Mouse (Mus musculus) neural tube, embryonic 14.5 days (tissue): ENCODE measurements at regions not wholly inside any gene's neighbourhood (a gene's known extent, or its start where the extent isn't known, plus 50 kb on each side); places are given as distances from the start of the nearest gene placed in this dataset.
A peak's percentile ranks its signal among the peaks of the same experiment; 100 is the strongest.

ENCODE experiments used
- ATAC-seq: fragments of 200-750 bp; cut with Nextera tagmentation; 2 replicates; pipeline ENCODE4 v1.8.0; 2017; ENCODE audit warnings: low read depth, mild to moderate bottlenecking, moderate TSS enrichment, moderate library complexity
- H3K27ac ChIP-seq: fragments of 300-500 bp; sonication (generic); 2 replicates; pipeline ENCODE4 v1.5.1; 2014; ENCODE audit warnings: low read depth, mild to moderate bottlenecking, control low read depth, low read length, moderate library complexity, mixed read lengths
- H3K27me3 ChIP-seq: fragments of 300-500 bp; sonication (generic); 2 replicates; pipeline ENCODE4 v1.6.1; 2014; ENCODE audit warnings: low read length; ENCODE audit not compliant: control insufficient read depth, insufficient read depth
- H3K36me3 ChIP-seq: fragments of 300-500 bp; sonication (generic); 2 replicates; pipeline ENCODE4 v1.6.1; 2014; ENCODE audit warnings: low read length, mixed read lengths; ENCODE audit not compliant: control insufficient read depth, insufficient read depth
- H3K4me1 ChIP-seq: fragments of 300-500 bp; sonication (generic); 2 replicates; pipeline ENCODE4 v1.6.1; 2014; ENCODE audit warnings: low read length; ENCODE audit not compliant: control insufficient read depth, insufficient read depth
- H3K4me2 ChIP-seq: fragments of 300-500 bp; sonication (generic); 2 replicates; pipeline ENCODE4 v1.6.1; 2014; ENCODE audit warnings: mild to moderate bottlenecking, low read depth, low read length, control low read depth
- H3K4me3 ChIP-seq: fragments of 300-500 bp; sonication (generic); 2 replicates; pipeline ENCODE4 v1.5.1; 2014; ENCODE audit warnings: low read depth, low read length, control low read depth, mixed read lengths
- H3K9ac ChIP-seq: fragments of 300-500 bp; sonication (generic); replicated peaks from 2 replicates; pipeline ENCODE4 v1.6.1; 2014; ENCODE audit warnings: low read depth, mild to moderate bottlenecking, control low read depth, low read length, mixed read lengths
- H3K9me3 ChIP-seq: fragments of 300-500 bp; sonication (generic); 2 replicates; pipeline ENCODE4 v1.6.1; 2016; ENCODE audit warnings: low read length; ENCODE audit not compliant: control insufficient read depth
- WGBS: fragments of 180-500 bp; shearing (Covaris S2); extraction: QIAGEN DNeasy Blood & Tissue Kit; methylation state at CpG from one replicate; pipeline ENCODE4 v1.1.7; 2014; 5-methylcytosine and 5-hydroxymethylcytosine counted together

DNA sequence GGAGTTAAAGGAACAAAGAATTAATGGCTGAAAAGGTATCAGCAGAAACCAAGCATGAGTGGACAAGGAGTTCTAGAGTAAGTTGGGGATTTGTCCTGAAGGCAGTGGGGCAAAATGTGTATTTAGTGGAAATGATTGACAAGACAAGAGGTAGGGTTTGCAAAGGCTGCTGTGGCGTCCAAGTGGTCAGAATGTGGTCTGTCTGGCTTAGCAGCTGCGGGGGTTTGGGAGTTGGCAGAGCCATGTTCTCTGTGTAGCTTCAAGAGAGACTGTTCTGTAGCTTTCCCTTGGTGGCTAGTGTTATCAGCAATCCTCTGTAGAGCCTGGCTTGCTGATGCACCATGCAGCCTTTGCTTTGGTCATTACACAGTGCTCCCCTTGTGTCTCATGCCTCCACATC, 220.2 kb downstream of the 1700064H15Rik start:
- H3K27ac ChIP-seq, result no peak overlapping the region
- no peak overlapping the region for H3K4me2 ChIP-seq
- no peak overlapping the region for H3K4me3 ChIP-seq
- H3K4me1 ChIP-seq, result no peaks in the 10 kb centered on the region
- H3K36me3 ChIP-seq, result no peaks in the 10 kb centered on the region
- 71% methylated on average over 2 of the region's 2 CpGs for WGBS
- no peak overlapping the region for H3K9ac ChIP-seq
- no peaks in the 10 kb centered on the region for H3K27me3 ChIP-seq
- no peak for ATAC-seq
- H3K9me3 ChIP-seq, result no peaks in the 10 kb centered on the region

DNA sequence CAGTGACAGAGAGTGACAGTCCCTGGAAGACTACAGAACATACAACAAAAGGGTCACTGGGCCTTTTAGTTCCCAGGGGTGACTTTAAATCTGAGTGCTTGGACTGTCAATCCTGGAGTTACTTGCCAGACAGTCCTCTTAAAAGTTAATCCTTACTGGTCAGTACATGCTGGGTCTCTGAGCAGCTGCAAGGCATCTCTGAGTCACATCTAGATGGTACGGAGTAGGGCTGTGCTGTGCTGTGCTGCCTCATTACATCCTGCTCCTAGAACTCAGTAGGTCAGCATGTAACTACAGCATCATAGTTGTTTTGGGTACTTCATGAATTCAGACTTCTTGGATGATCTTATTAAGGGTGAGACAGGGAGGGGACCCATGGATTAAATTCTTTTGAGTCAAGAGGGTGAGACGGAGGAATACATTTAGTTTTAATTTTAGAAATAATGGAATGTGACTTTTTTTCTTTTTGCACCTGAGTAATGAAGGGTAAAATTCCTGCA, 220.8 kb downstream of the 1700064H15Rik start:
- no peak overlapping the region for H3K4me3 ChIP-seq
- no peak overlapping the region for H3K27ac ChIP-seq
- H3K9me3 ChIP-seq, result no peaks in the 10 kb centered on the region
- 92% methylated on average over 2 of the region's 2 CpGs for WGBS
- H3K36me3 ChIP-seq, result no peaks in the 10 kb centered on the region
- no peaks in the 10 kb centered on the region for H3K27me3 ChIP-seq
- ATAC-seq, result no peak
- no peak overlapping the region for H3K4me2 ChIP-seq
- H3K4me1 ChIP-seq, result no peaks in the 10 kb centered on the region
- H3K9ac ChIP-seq, result no peak overlapping the region

DNA sequence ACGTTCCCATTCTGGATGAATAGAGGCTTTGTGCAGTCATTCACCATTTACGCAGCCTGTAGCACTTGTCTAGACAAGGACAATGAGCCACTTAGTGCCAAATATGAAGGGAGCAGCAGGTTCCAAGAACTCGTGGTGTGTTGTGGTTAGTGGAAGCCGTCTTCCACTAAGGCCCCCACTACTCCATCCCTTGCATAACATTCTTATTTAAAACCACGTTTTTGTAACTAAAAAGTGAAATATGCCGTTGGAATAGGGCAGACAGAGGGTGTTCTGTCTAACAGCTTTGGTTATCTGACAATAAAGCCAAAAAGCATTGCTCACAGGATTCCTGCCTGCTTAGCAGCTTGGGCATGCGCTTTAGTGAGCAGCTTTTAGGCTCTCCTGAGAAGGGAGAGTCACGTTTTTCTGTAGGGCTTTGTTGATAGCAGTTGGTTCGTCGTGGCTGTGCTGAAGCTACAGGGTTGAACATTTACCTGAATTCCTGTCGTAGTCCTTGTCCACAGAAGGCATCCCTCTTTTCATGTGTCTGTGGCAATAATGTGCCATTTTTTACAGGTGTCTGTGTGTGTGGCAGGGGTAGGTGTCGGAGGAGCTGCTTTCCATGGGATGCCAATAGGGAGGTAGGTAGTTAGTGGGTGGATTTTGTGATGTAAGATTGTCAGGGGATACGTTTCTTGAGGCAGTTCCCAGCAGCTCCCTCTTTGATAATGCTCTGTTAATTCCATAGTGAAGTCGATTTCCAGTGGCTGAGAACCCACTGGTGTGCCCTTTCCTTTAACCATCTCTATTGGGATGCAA, 221.9 kb downstream of the 1700064H15Rik start:
- peak overlapping the region; percentile 52 for H3K27ac ChIP-seq
- no peaks in the 10 kb centered on the region for H3K9me3 ChIP-seq
- H3K9ac ChIP-seq, result 0 out of 2 replicates have a peak overlapping the region, but pooled peaks have one; percentile 11
- no peaks in the 10 kb centered on the region for H3K4me1 ChIP-seq
- ATAC-seq, result peak; percentile 89
- peak overlapping the region; percentile 13 for H3K4me3 ChIP-seq
- H3K27me3 ChIP-seq, result no peaks in the 10 kb centered on the region
- WGBS, result 28% methylated on average over 14 of the region's 14 CpGs
- H3K36me3 ChIP-seq, result no peaks in the 10 kb centered on the region
- H3K4me2 ChIP-seq, result peak overlapping the region; percentile 39

DNA sequence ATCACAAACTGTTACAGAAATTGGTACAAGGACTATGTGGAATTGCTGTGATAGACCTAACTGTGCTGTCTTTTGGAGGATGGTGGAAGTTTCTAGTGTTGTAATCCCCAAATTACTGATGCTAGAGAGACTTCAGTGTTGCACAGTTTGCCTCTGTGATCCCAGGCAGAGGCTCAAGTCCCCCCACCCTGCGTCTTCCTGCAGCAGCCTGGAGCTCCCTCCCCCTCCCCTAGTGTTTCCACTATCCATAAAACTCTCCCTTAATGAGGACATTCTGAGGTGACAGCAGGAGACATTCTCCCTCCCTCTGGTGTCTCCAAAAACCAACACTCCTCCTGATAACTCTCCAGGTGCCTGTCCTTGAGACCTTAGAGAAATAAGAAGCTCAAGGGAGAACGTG, 242.8 kb downstream of the 1700064H15Rik start:
- no peaks in the 10 kb centered on the region for H3K4me1 ChIP-seq
- no peak overlapping the region for H3K27ac ChIP-seq
- no peak for ATAC-seq
- no peak overlapping the region for H3K4me2 ChIP-seq
- no peak overlapping the region for H3K4me3 ChIP-seq
- no peaks in the 10 kb centered on the region for H3K9me3 ChIP-seq
- WGBS, result 11% methylated on average over 2 of the region's 2 CpGs
- H3K27me3 ChIP-seq, result no peaks in the 10 kb centered on the region
- no peak overlapping the region for H3K9ac ChIP-seq
- no peaks in the 10 kb centered on the region for H3K36me3 ChIP-seq

DNA sequence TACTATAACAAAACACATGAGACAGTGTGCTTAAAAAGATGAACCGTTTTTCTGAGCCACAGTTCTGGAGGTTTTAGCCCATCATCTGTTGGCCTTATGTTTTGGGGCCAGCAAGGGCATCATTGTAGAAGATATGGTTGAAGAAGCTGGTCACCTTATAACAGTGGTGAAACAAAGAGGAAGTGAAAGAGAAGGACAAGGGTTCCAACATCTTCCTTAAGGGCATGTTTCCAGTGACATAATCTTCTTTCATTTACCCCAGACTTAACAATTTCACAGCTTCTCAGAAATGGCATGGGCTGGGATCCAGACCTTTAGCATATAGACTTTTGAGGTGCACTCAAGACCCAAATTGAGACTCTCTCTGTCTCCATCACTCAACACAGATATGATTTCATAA, 259.5 kb downstream of the 1700064H15Rik start:
- Histone ChIP-seq H3K27ac (no peak overlapping the region), H3K4me2 (no peak overlapping the region), H3K27me3 (no peaks in the 10 kb centered on the region), H3K4me3 (no peak overlapping the region), H3K4me1 (no peaks in the 10 kb centered on the region), H3K9ac (no peak overlapping the region), H3K36me3 (no peaks in the 10 kb centered on the region), H3K9me3 (no peaks in the 10 kb centered on the region)
- WGBS, result 93% methylated on average over 1 of the region's 1 CpGs
- no peak for ATAC-seq

DNA sequence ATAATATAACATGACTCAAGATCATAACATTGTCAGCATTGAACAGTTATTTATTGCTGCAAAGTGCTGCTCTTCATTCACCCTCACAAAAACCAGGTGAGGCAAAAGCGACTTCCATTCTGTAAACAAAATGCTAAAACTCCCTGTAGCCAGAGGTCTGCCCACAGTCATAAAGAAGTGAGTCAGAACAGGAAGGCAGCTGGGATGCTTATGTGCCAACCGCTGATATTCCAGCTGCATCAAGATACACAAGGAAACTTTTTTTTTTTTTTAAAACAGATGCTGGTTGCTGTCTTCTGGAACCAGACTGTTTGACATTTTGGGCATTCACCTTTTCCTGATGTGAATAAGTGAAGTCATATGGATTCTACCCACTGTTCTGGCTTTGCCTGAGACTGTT, 260.7 kb downstream of the 1700064H15Rik start:
- Histone ChIP-seq H3K4me1 (no peaks in the 10 kb centered on the region), H3K4me3 (no peak overlapping the region), H3K27me3 (no peaks in the 10 kb centered on the region), H3K36me3 (no peaks in the 10 kb centered on the region), H3K4me2 (no peak overlapping the region), H3K27ac (no peak overlapping the region), H3K9me3 (no peaks in the 10 kb centered on the region), H3K9ac (no peak overlapping the region)
- whole genome bisulfite sequencing, result 83% methylated on average over 2 of the region's 2 CpGs
- ATAC-seq, result no peak
